Mouse (Mus musculus) gastrocnemius, adult 2 months (tissue): ENCODE data around the gene Upb1. TPM values are rescaled to one million over a fixed set of nuclear protein-coding genes. Genes with fewer than 3 reads are reported as not detected.

Experiments
- DNase-seq: peaks from one replicate; pipeline ENCODE4 v3.0.0; 2022
- H3K27ac ChIP-seq: fragments of 200-600 bp; 2 replicates; pipeline ENCODE4 v1.8.1; 2022; ENCODE audit warnings: mild to moderate bottlenecking
- H3K4me3 ChIP-seq: fragments of 200-600 bp; 2 replicates; pipeline ENCODE4 v1.8.1; 2022; ENCODE audit warnings: mild to moderate bottlenecking, moderate library complexity
- CTCF ChIP-seq: fragments of 200-600 bp; IDR thresholded peaks from 2 replicates; pipeline ENCODE4 v1.8.1; 2022; ENCODE audit warnings: antibody characterized with exemption, mild to moderate bottlenecking, moderate library complexity
- intact Hi-C: fragments of 180-260 bp; cut with DNase I; formaldehyde crosslinking; loops from one replicate; pipeline ENCODE4 v1.15.1; 2025
- total RNA-seq, 2 experiments: library from RNA; stranded (reverse); gene quantifications; 2 replicates each; pipeline ENCODE4 v1.2.3; 2021

Upb1 gene
- total RNA-seq, 2 experiments from 2014 or later = not detected

GRCm38 (mm10) chr10:75477034-75477433 is 76.1 kb downstream of the Upb1 start:
- H3K27ac ChIP-seq = peak overlapping the region; percentile 48
- DNase-seq = peak; percentile 72

GRCm38 (mm10) chr10:75479955-75480354 is 79.0 kb downstream of the Upb1 start:
- Histone ChIP-seq H3K4me3 (no peak overlapping the region), H3K27ac (no peak overlapping the region)
- intact Hi-C loops = loop anchor here (2.0 kb wide), 1 partner anchor 15 kb away; no protein-coding TSS in a partner anchor
- DNase-seq = no peak
- no peak for TF ChIP-seq CTCF

More at GRCm38 (mm10) chr10:75477034-75477433, 76.1 kb downstream of the Upb1 start:
- no peak overlapping the region for H3K4me3 ChIP-seq
- intact Hi-C loops = no loop called here
- no peak for TF ChIP-seq CTCF

DNA sequence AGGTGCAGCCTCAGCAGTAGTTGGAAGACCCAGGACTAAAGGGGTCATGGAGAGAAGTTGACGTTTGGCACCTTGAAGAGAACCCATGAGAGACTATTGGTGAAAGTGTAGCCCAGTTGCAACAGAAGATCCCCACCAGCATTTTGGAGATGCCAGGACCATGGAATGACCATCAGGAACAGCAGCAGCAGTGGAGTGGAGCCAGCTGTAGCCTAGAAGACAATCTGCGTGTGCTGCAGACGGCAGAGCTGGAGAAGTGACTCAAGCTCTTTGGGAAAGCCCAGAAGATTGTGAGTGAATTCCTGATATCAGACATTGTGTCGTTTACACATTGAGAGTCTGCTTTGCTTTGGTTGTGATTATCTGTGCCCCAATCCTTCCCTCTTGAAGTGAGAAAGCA is 80.8 kb downstream of the Upb1 start:
- H3K27ac ChIP-seq = no peak overlapping the region
- intact Hi-C loops = loop anchor here (2.0 kb wide), 1 partner anchor 17 kb away; no protein-coding TSS in a partner anchor
- no peak for DNase-seq
- no peak for TF ChIP-seq CTCF
- no peak overlapping the region for H3K4me3 ChIP-seq

- intact Hi-C loops = no loop called here
- no peak for DNase-seq
- no peak for TF ChIP-seq CTCF
- Histone ChIP-seq H3K27ac (no peak overlapping the region), H3K4me3 (no peak overlapping the region)
These were observed 81.4 kb downstream of the Upb1 start for GRCm38 (mm10) chr10:75482271-75482670.

DNA sequence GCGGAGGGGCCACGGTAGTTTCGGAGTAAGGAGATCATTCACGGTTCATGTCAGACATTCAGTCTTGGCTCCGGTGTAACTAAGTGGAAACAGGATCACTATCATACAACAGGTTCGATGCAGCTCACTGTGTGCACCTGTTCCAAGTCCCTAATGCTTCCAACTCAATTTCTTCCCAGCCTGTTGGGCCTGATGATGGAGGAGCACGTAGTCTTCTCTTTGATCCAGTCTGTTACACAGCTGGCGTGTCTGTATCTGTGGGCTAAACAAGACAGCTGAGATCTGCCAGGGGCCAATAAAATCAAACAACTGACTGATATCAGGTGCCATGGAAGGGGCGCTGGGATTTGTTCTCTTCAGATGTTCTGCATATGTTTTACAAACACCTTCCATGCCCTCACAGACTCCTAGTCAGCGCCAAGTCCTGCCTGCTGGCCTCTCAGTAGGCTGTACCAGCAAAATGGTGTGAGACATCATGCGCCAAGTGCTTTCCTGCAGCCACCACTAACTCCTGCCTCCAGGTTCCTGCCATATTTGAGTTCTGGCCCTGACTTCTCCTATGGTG is 82.1 kb downstream of the Upb1 start:
- no peak for TF ChIP-seq CTCF
- intact Hi-C loops = loop anchor here (1.0 kb wide), 1 partner anchor 40 kb away; no protein-coding TSS in a partner anchor

DNA sequence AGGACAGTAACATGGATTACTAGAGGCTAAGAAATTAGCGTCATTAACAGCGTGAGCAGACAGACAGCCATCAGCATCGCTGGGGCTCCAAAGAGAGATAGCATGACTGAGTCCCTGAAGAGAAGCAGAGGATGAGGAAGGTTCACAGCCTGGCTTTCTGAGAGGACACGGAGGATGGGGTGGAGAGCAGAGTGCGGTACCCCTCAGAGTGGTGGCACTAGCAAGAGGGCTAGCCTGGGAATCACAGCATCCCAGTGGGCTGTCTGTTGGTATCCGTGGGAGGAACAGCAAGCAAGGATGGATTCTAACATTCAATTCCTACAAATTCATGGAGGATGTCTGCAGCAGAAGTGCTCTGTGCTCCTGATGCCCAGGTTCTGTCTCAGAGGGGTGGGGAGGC is 83.2 kb downstream of the Upb1 start:
- DNase-seq = no peak

More for the DNA sequence above, 82.1 kb downstream of the Upb1 start:
- DNase-seq = no peak
- Histone ChIP-seq H3K27ac (no peak overlapping the region), H3K4me3 (no peak overlapping the region)

GRCm38 (mm10) chr10:75484767-75485166 is 83.9 kb downstream of the Upb1 start:
- no peak for TF ChIP-seq CTCF
- intact Hi-C loops = loop anchor here (5.0 kb wide), 1 partner anchor 302 kb away; no protein-coding TSS in a partner anchor
- Histone ChIP-seq H3K27ac (no peak overlapping the region), H3K4me3 (no peak overlapping the region)
- DNase-seq = no peak

More for the DNA sequence above, 83.2 kb downstream of the Upb1 start:
- no peak for TF ChIP-seq CTCF
- no peak overlapping the region for H3K27ac ChIP-seq
- intact Hi-C loops = no loop called here
- H3K4me3 ChIP-seq = no peak overlapping the region

- Histone ChIP-seq H3K4me3 (no peak overlapping the region), H3K27ac (no peak overlapping the region)
- intact Hi-C loops = loop anchor here (1.0 to 5.0 kb wide), 3 partner anchors 170 to 304 kb away; partner anchors contain the start of gene Adora2a
- TF ChIP-seq CTCF = peak; percentile 86
- DNase-seq = peak; percentile 80
These were observed 85.4 kb downstream of the Upb1 start for GRCm38 (mm10) chr10:75486086-75486979.

GRCm38 (mm10) chr10:75487131-75487530 is 86.2 kb downstream of the Upb1 start:
- Histone ChIP-seq H3K27ac (no peak overlapping the region), H3K4me3 (no peak overlapping the region)
- no peak for TF ChIP-seq CTCF
- intact Hi-C loops = loop anchor here (2.0 to 5.0 kb wide), 2 partner anchors 170 to 305 kb away; partner anchors contain the start of gene Adora2a
- no peak for DNase-seq

DNA sequence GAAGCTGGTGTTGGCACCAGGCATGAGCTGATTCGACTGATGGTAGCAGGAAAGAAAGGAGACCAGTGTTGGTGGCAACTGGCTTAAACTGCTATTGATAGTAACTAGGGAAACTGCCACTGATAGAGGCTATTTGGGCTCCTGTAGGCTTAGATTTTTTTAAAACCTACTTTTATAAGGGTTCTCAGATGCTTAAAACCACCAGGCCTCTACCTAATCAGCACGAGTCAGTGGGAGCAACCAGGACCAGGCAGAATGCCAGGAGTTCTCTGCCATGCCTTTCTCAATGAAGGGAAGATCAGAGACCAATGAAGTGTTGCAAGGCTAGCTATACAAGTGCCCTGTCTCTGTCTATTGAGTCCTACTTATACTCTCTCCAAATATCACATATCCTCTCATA is 88.6 kb downstream of the Upb1 start:
- DNase-seq = no peak
- H3K4me3 ChIP-seq = no peak overlapping the region
- intact Hi-C loops = loop anchor here (5.0 kb wide), 1 partner anchor 307 kb away; no protein-coding TSS in a partner anchor
- no peak for TF ChIP-seq CTCF
- no peak overlapping the region for H3K27ac ChIP-seq

DNA sequence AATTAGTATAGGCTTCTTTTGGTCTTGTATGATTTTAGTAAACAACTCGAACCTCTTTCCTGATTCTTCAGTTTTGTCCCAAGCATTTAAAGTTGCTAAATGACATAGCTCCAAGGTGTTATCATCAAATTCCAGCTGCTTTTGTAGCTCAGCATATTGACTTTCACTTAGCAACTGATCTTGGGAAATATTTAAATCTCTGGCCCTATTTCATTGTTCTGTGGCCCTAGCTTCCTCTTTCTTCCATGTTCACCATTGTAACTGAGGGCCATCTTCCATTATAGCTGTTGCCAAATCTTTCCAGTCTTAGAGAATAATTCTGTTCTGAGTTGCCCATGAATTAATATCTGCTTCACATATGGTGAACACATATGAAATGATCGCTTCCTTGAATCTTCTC is 89.8 kb downstream of the Upb1 start:
- TF ChIP-seq CTCF = no peak

More for the DNA sequence above, 89.8 kb downstream of the Upb1 start:
- H3K4me3 ChIP-seq = no peak overlapping the region
- DNase-seq = no peak
- no peak overlapping the region for H3K27ac ChIP-seq
- intact Hi-C loops = no loop called here

Other genes with a start within 250 kb of the Upb1 start
- 10 to 100 TPM; 43.1 to 44.8 TPM for gene Specc1l, start 189.0 kb upstream of the Upb1 start, total RNA-seq
- under 1 TPM; 0.92 to 0.98 TPM for gene Adora2a, start 84.2 kb upstream of the Upb1 start, total RNA-seq
- gene Snrpd3, start 116.4 kb downstream of the Upb1 start, total RNA-seq = 10 to 100 TPM; 65.9 to 91.4 TPM
- 10 to 100 TPM; 48.2 to 78.7 TPM for gene Gucd1, start 116.9 kb downstream of the Upb1 start, total RNA-seq
- gene Lrrc75b, start 159.2 kb downstream of the Upb1 start, total RNA-seq = under 1 TPM; 0.11 to 0.15 TPM
- gene Ggt1, start 160.5 kb downstream of the Upb1 start, total RNA-seq = not detected
- gene Ggt5, start 188.2 kb downstream of the Upb1 start, total RNA-seq = 1 to 10 TPM; 2.9 to 4.6 TPM
- gene Susd2, start 242.9 kb downstream of the Upb1 start, total RNA-seq = 1 to 10 TPM; 1.0 to 2.4 TPM